Comparison of ENCODE assay signal across 10 mouse cellular contexts in genomic region chr15:87545731-87546360, GRCm38 (mm10). TPM values are rescaled to one million over a fixed set of nuclear protein-coding genes. Genes with fewer than 3 reads are reported as not detected.
DNase-seq lines count a peak whose midpoint lies in the region; ATAC-seq and TF ChIP-seq lines count a peak whose summit lies in the region.
"Had no signal": no experiment of that assay in that cellular context is flagged by ENCODE, and none has a peak within 500 bp of the region (broad histone marks: within the 10 kb centered on the region; RNA-seq: fewer than 3 reads in every experiment).

No protein-coding gene starts in this region.

- H3K36me3 ChIP-seq in forebrain, embryonic 10.5 days (replicated peaks), result no peaks in the 10 kb centered on the region
- H3K36me3 ChIP-seq in hindbrain, postnatal 0 days (ENCODE audit: insufficient read depth, low read length), result no peaks in the 10 kb centered on the region
- H3K36me3 ChIP-seq: lung, embryonic 15.5 days had no signal

- no peaks in the 10 kb centered on the region for H3K9me3 ChIP-seq in forebrain, embryonic 10.5 days
- no peaks in the 10 kb centered on the region for H3K9me3 ChIP-seq in hindbrain, postnatal 0 days (ENCODE audit: low read length)
- H3K9me3 ChIP-seq: lung, embryonic 15.5 days had no signal

- no peak for TF ChIP-seq POLR2A in olfactory bulb, adult 2 months (IDR thresholded peaks at IDR 0.05; ENCODE audit: insufficient read depth, low read depth, low read length)

- H3K27me3 ChIP-seq in forebrain, embryonic 10.5 days (ENCODE audit: poor library complexity, severe bottlenecking), result peaks cover 50% of the 10 kb centered on the region
- H3K27me3 ChIP-seq in hindbrain, postnatal 0 days (ENCODE audit: insufficient read depth, low read length), result no peaks in the 10 kb centered on the region; the same call in 1 of the 2 replicates

- peak overlapping the region; percentile 91 for H3K9ac ChIP-seq in hindbrain, postnatal 0 days (replicated peaks; ENCODE audit: low read length)
- H3K9ac ChIP-seq: lung, embryonic 15.5 days had no signal

- WGBS in forebrain, embryonic 10.5 days, result 21% methylated on average over 8 of the region's 8 CpGs
- 18% methylated on average over 8 of the region's 8 CpGs for WGBS in hindbrain, postnatal 0 days
- WGBS in olfactory bulb, adult 2 months, result 35% methylated on average over 8 of the region's 8 CpGs

- no peak for TF ChIP-seq CTCF in hindbrain, postnatal 0 days (IDR thresholded peaks at IDR 0.05; ENCODE audit: low read depth)
- TF ChIP-seq CTCF in olfactory bulb, adult 2 months (IDR thresholded peaks at IDR 0.05; ENCODE audit: insufficient read depth, low read depth, low read length), result no peak

- ATAC-seq in hindbrain, postnatal 0 days, result no peak

- peak; percentile 25 for DNase-seq in retina, postnatal 1 day
- DNase-seq in retina, embryonic 14.5 days (ENCODE audit: low spot score), result no peak
- no peak for DNase-seq in forebrain, embryonic 10.5 days (ENCODE audit: extremely low spot score, low spot score)
- no peak for DNase-seq in hindbrain, postnatal 0 days (ENCODE audit: low spot score)
- DNase-seq in lung, adult 18-20 months, result no peak
- no peak for DNase-seq in thymus, postnatal 10 days (ENCODE audit: low spot score in 2 of 2)
- DNase-seq: kidney, postnatal 14 days; thymus, postnatal 36 days had no signal

- peak overlapping the region; percentile 80 for H3K4me3 ChIP-seq in forebrain, embryonic 10.5 days
- H3K4me3 ChIP-seq in hindbrain, postnatal 0 days (ENCODE audit: low read length), result peak overlapping the region; percentile 90
- peak overlapping the region; percentile 71 for H3K4me3 ChIP-seq in olfactory bulb, adult 2 months (ENCODE audit: insufficient read depth, low read depth, low read length)

- H3K27ac ChIP-seq in forebrain, embryonic 10.5 days, result no peak overlapping the region; the same call in 1 of the 2 replicates
- peak overlapping the region; percentile 83; the same call in 1 of the 2 replicates for H3K27ac ChIP-seq in hindbrain, postnatal 0 days
- H3K27ac ChIP-seq in olfactory bulb, adult 2 months (ENCODE audit: insufficient read depth, low read depth, low read length), result no peak overlapping the region
- H3K27ac ChIP-seq: lung, embryonic 15.5 days had no signal

- H3K4me1 ChIP-seq in forebrain, embryonic 10.5 days, result peaks cover 73% of the 10 kb centered on the region
- peaks cover 39% of the 10 kb centered on the region for H3K4me1 ChIP-seq in hindbrain, postnatal 0 days (ENCODE audit: insufficient read depth, low read length)
- H3K4me1 ChIP-seq in olfactory bulb, adult 2 months (ENCODE audit: control insufficient read depth, insufficient read depth, low read length), result peaks cover 20% of the 10 kb centered on the region

- peak overlapping the region; percentile 73 for H3K4me2 ChIP-seq in hindbrain, postnatal 0 days (ENCODE audit: low read depth, low read length)

RNA-seq across cellular contexts. Expression of gene Fam19a5, which starts 1.7 kb away (rescaled TPM):
- 5.3 and 6.1 TPM in 2 replicates for polyA plus RNA-seq in forebrain, embryonic 10.5 days (2016; fragmentation: Nextera tagmentation; extraction: Ambion mirVana)
- 119 and 137 TPM in 2 replicates for total RNA-seq in hindbrain, postnatal 0 days (2014; rRNA removed)
- 28.1 and 31.0 TPM in 2 replicates for polyA plus RNA-seq in hindbrain, postnatal 0 days (2015; fragmentation: Nextera tagmentation; extraction: Ambion mirVana)
- polyA plus RNA-seq in olfactory bulb, adult 2 months (2012; ENCODE audit: insufficient read depth, insufficient read length, low replicate concordance, missing spikeins), result not detected in 2 replicates
